ENCODE assay signal across 18 mouse cellular contexts in genomic region chr15:101311087-101311770, GRCm38 (mm10). TPM values are rescaled to one million over a fixed set of nuclear protein-coding genes. Genes with fewer than 3 reads are reported as not detected.
DNase-seq lines count a peak whose midpoint lies in the region; ATAC-seq and TF ChIP-seq lines count a peak whose summit lies in the region.
"Had no signal": no experiment of that assay in that cellular context is flagged by ENCODE, and none has a peak within 500 bp of the region (broad histone marks: within the 10 kb centered on the region; RNA-seq: fewer than 3 reads in every experiment).

No protein-coding gene starts in this region.

- H3K27ac ChIP-seq in forebrain, postnatal 0 days (ENCODE audit: low read depth, low read length) = peak overlapping the region; percentile 64; the same call in 1 of the 2 replicates
- H3K27ac ChIP-seq in forebrain, embryonic 11.5 days (ENCODE audit: low read depth, low read length) = no peak overlapping the region
- peak overlapping the region; percentile 94 for H3K27ac ChIP-seq in layer of hippocampus, adult 2 months
- no peak overlapping the region for H3K27ac ChIP-seq in forebrain, embryonic 14.5 days (ENCODE audit: low read depth, low read length)
- H3K27ac ChIP-seq: embryonic facial prominence, embryonic 15.5 days; forebrain, embryonic 13.5 days; heart, embryonic 10.5 days; limb, embryonic 15.5 days; midbrain, embryonic 10.5 days; stomach, postnatal 0 days had no signal

- WGBS in forebrain, postnatal 0 days = 39% methylated on average over 12 of the region's 15 CpGs
- WGBS in forebrain, embryonic 11.5 days = 78% methylated on average over 11 of the region's 15 CpGs
- WGBS in forebrain, embryonic 14.5 days = 62% methylated on average over 14 of the region's 15 CpGs

- H3K9ac ChIP-seq in forebrain, postnatal 0 days = no peak overlapping the region
- no peak overlapping the region for H3K9ac ChIP-seq in forebrain, embryonic 11.5 days (ENCODE audit: low read length)
- H3K9ac ChIP-seq in forebrain, embryonic 14.5 days (ENCODE audit: low read length) = no peak overlapping the region
- H3K9ac ChIP-seq: embryonic facial prominence, embryonic 15.5 days; forebrain, embryonic 13.5 days; limb, embryonic 15.5 days had no signal

- peaks cover 4% of the 10 kb centered on the region; the same call in 1 of the 2 replicates for H3K4me1 ChIP-seq in forebrain, postnatal 0 days (ENCODE audit: insufficient read depth)
- no peaks in the 10 kb centered on the region for H3K4me1 ChIP-seq in forebrain, embryonic 11.5 days (replicated peaks; ENCODE audit: control insufficient read depth, insufficient read depth, low read length)
- H3K4me1 ChIP-seq in forebrain, embryonic 14.5 days (ENCODE audit: control insufficient read depth, insufficient read depth, low read length) = peaks cover 4% of the 10 kb centered on the region; the same call in 1 of the 2 replicates

- H3K36me3 ChIP-seq in forebrain, postnatal 0 days (ENCODE audit: insufficient read depth) = no peaks in the 10 kb centered on the region
- H3K36me3 ChIP-seq in forebrain, embryonic 11.5 days (ENCODE audit: control insufficient read depth, insufficient read depth, low read length) = no peaks in the 10 kb centered on the region
- H3K36me3 ChIP-seq in forebrain, embryonic 14.5 days (ENCODE audit: control insufficient read depth, insufficient read depth, low read length) = no peaks in the 10 kb centered on the region
- H3K36me3 ChIP-seq: embryonic facial prominence, embryonic 15.5 days; heart, embryonic 10.5 days; limb, embryonic 15.5 days; midbrain, embryonic 10.5 days had no signal

- no peaks in the 10 kb centered on the region for H3K9me3 ChIP-seq in forebrain, postnatal 0 days (ENCODE audit: low read length)
- no peaks in the 10 kb centered on the region for H3K9me3 ChIP-seq in forebrain, embryonic 11.5 days (ENCODE audit: control insufficient read depth, low read length)
- H3K9me3 ChIP-seq in forebrain, embryonic 14.5 days (replicated peaks; ENCODE audit: control insufficient read depth, low read length) = no peaks in the 10 kb centered on the region
- H3K9me3 ChIP-seq: embryonic facial prominence, embryonic 15.5 days; forebrain, embryonic 13.5 days; heart, embryonic 10.5 days; limb, embryonic 15.5 days; midbrain, embryonic 10.5 days had no signal

- peak; percentile 37 for ATAC-seq in forebrain, postnatal 0 days
- ATAC-seq in forebrain, embryonic 11.5 days (replicated peaks; ENCODE audit: low FRiP score) = no peak
- ATAC-seq in forebrain, embryonic 14.5 days = no peak
- ATAC-seq: forebrain, embryonic 13.5 days had no signal

- DNase-seq in forebrain, postnatal 0 days = peak; percentile 64
- no peak for DNase-seq in forebrain, embryonic 11.5 days (ENCODE audit: low spot score)
- DNase-seq in layer of hippocampus, adult 2 months (ENCODE audit: low spot score in 2 of 2) = peak; percentile 48 to 71
- DNase-seq in layer of hippocampus, postnatal 25 days (ENCODE audit: extremely low spot score in 1 of 2, low spot score in 1 of 2) = no peak
- DNase-seq in Muller cell, postnatal 12 days (ENCODE audit: inconsistent ontology term) = peak; percentile 50
- peak; percentile 51 to 57 for DNase-seq in left cerebral cortex, postnatal 14 days (ENCODE audit: low spot score in 2 of 2)
- no peak for DNase-seq in liver
- DNase-seq in forebrain, embryonic 14.5 days (ENCODE audit: low spot score) = no peak
- DNase-seq: kidney, adult 8-10 months; lung, postnatal 14 days; thymus, postnatal 4 days had no signal

- H3K4me2 ChIP-seq in forebrain, postnatal 0 days (ENCODE audit: low read depth) = no peak overlapping the region
- no peak overlapping the region for H3K4me2 ChIP-seq in forebrain, embryonic 11.5 days (ENCODE audit: low read depth, low read length, severe bottlenecking)
- no peak overlapping the region for H3K4me2 ChIP-seq in forebrain, embryonic 14.5 days (ENCODE audit: low read length)
- H3K4me2 ChIP-seq: embryonic facial prominence, embryonic 15.5 days; forebrain, embryonic 13.5 days; limb, embryonic 15.5 days had no signal

- H3K4me3 ChIP-seq in forebrain, postnatal 0 days (ENCODE audit: low read depth, low read length) = no peak overlapping the region
- H3K4me3 ChIP-seq in forebrain, embryonic 11.5 days (ENCODE audit: low read depth, low read length) = no peak overlapping the region
- H3K4me3 ChIP-seq in layer of hippocampus, adult 2 months = no peak overlapping the region
- no peak overlapping the region for H3K4me3 ChIP-seq in forebrain, embryonic 14.5 days (ENCODE audit: low read depth, low read length)
- H3K4me3 ChIP-seq: embryonic facial prominence, embryonic 15.5 days; forebrain, embryonic 13.5 days; heart, embryonic 10.5 days; limb, embryonic 15.5 days; midbrain, embryonic 10.5 days; myocyte had no signal

- intact Hi-C loops in left cerebral cortex, postnatal 14 days (cut with DNase I) = no loop called here

- TF ChIP-seq CTCF in forebrain, postnatal 0 days (IDR thresholded peaks at IDR 0.05; ENCODE audit: low read depth) = no peak
- TF ChIP-seq CTCF in layer of hippocampus, adult 2 months (conservative IDR thresholded peaks at IDR 0.05) = no peak

- H3K27me3 ChIP-seq in forebrain, postnatal 0 days (ENCODE audit: insufficient read depth, low read length) = no peaks in the 10 kb centered on the region
- H3K27me3 ChIP-seq in forebrain, embryonic 11.5 days (ENCODE audit: control insufficient read depth, insufficient read depth, low read length) = no peaks in the 10 kb centered on the region
- no peaks in the 10 kb centered on the region for H3K27me3 ChIP-seq in forebrain, embryonic 14.5 days (replicated peaks; ENCODE audit: control insufficient read depth, insufficient read depth, low read length)
- H3K27me3 ChIP-seq: embryonic facial prominence, embryonic 15.5 days; forebrain, embryonic 13.5 days; limb, embryonic 15.5 days had no signal

RNA-seq across cellular contexts. Expression of gene 6030408B16Rik, which starts 18.2 kb away (rescaled TPM):
- 0.54 and 1.00 TPM in 2 replicates for total RNA-seq in forebrain, postnatal 0 days (2014; rRNA removed)
- polyA plus RNA-seq in forebrain, postnatal 0 days (2015; fragmentation: Nextera tagmentation; extraction: Ambion mirVana) = 0.30 and 0.77 TPM in 2 replicates
- polyA plus RNA-seq in forebrain, embryonic 11.5 days (2014; fragmentation: Nextera tagmentation; extraction: Ambion mirVana) = 0.21 and 0.71 TPM in 2 replicates
- total RNA-seq in layer of hippocampus, adult 2 months (2021) = under 1 TPM in 1 of 2 experiments, not detected in 1; 0.54 TPM
- total RNA-seq in layer of hippocampus, postnatal 25 days (2021) = under 1 TPM; 0.22 to 0.42 TPM
- under 1 TPM; 0.24 to 0.49 TPM for total RNA-seq in left cerebral cortex, postnatal 14 days (2021)
- 0.25 TPM in 2 replicates for polyA plus RNA-seq in forebrain, embryonic 14.5 days (2014; fragmentation: Nextera tagmentation; extraction: Ambion mirVana)

RNA-seq across cellular contexts. Expression of gene Atg101, which starts 27.2 kb away (rescaled TPM):
- total RNA-seq in forebrain, postnatal 0 days (2014; rRNA removed) = 56.3 and 60.0 TPM in 2 replicates
- polyA plus RNA-seq in forebrain, postnatal 0 days (2015; fragmentation: Nextera tagmentation; extraction: Ambion mirVana) = 81.3 and 94.4 TPM in 2 replicates
- polyA plus RNA-seq in forebrain, embryonic 11.5 days (2014; fragmentation: Nextera tagmentation; extraction: Ambion mirVana) = 62.1 and 65.7 TPM in 2 replicates
- total RNA-seq in layer of hippocampus, adult 2 months (2021) = 10 to 100 TPM; 50.6 to 53.3 TPM
- total RNA-seq in layer of hippocampus, postnatal 25 days (2021) = 10 to 100 TPM; 45.2 to 53.9 TPM
- 10 to 100 TPM; 38.5 to 43.2 TPM for total RNA-seq in left cerebral cortex, postnatal 14 days (2021)
- 82.3 and 83.1 TPM in 2 replicates for polyA plus RNA-seq in forebrain, embryonic 14.5 days (2014; fragmentation: Nextera tagmentation; extraction: Ambion mirVana)

RNA-seq across cellular contexts. Expression of gene Nr4a1, which starts 57.2 kb away (rescaled TPM):
- 8.9 and 9.6 TPM in 2 replicates for total RNA-seq in forebrain, postnatal 0 days (2014; rRNA removed)
- 8.5 and 9.0 TPM in 2 replicates for polyA plus RNA-seq in forebrain, postnatal 0 days (2015; fragmentation: Nextera tagmentation; extraction: Ambion mirVana)
- 2.6 and 2.7 TPM in 2 replicates for polyA plus RNA-seq in forebrain, embryonic 11.5 days (2014; fragmentation: Nextera tagmentation; extraction: Ambion mirVana)
- total RNA-seq in layer of hippocampus, adult 2 months (2021) = 10 to 100 TPM; 39.8 to 54.8 TPM
- total RNA-seq in layer of hippocampus, postnatal 25 days (2021) = 10 to 100 TPM; 50.5 to 62.3 TPM
- 10 to 100 TPM; 65.6 to 78.4 TPM for total RNA-seq in left cerebral cortex, postnatal 14 days (2021)
- polyA plus RNA-seq in forebrain, embryonic 14.5 days (2014; fragmentation: Nextera tagmentation; extraction: Ambion mirVana) = 2.1 and 2.9 TPM in 2 replicates

RNA-seq across cellular contexts. Expression of gene Krt80, which starts 58.7 kb away (rescaled TPM):
- total RNA-seq in forebrain, postnatal 0 days (2014; rRNA removed) = 0.29 TPM in 1 of 2 replicates, not detected in the other
- 0.16 and 0.23 TPM in 2 replicates for polyA plus RNA-seq in forebrain, postnatal 0 days (2015; fragmentation: Nextera tagmentation; extraction: Ambion mirVana)
- not detected in 2 replicates for polyA plus RNA-seq in forebrain, embryonic 11.5 days (2014; fragmentation: Nextera tagmentation; extraction: Ambion mirVana)
- total RNA-seq in layer of hippocampus, adult 2 months (2021) = under 1 TPM; 0.12 to 0.18 TPM
- total RNA-seq in layer of hippocampus, postnatal 25 days (2021) = under 1 TPM; 0.21 to 0.22 TPM
- total RNA-seq in left cerebral cortex, postnatal 14 days (2021) = 1 to 10 TPM; 1.6 to 1.9 TPM
- polyA plus RNA-seq in forebrain, embryonic 14.5 days (2014; fragmentation: Nextera tagmentation; extraction: Ambion mirVana) = not detected in 2 replicates

Comparison
In these comparisons a context has a peak if more than half of its experiments do, and no peak if none do; other contexts are left out.
1. DNase-seq: peak in forebrain, postnatal 0 days (single experiment), layer of hippocampus, adult 2 months (2 of 2), Muller cell, postnatal 12 days (single experiment) and left cerebral cortex, postnatal 14 days (2 of 2); none in forebrain, embryonic 11.5 days (single experiment), layer of hippocampus, postnatal 25 days (0 of 2), liver (single experiment) and forebrain, embryonic 14.5 days (single experiment).
2. H3K27ac ChIP-seq: peak in forebrain, postnatal 0 days (single experiment) and layer of hippocampus, adult 2 months (single experiment); none in forebrain, embryonic 11.5 days (single experiment) and forebrain, embryonic 14.5 days (single experiment).